Mouse (Mus musculus): ENCODE measurements around the gene Slc9a9.

- TF ChIP-seq CTCF (IDR thresholded peaks at IDR 0.05; ENCODE audit: borderline replicate concordance, insufficient read depth, low read depth, low read length): no peak
- no peak for TF ChIP-seq POLR2A (IDR thresholded peaks at IDR 0.05; ENCODE audit: borderline replicate concordance, insufficient read depth, low read length)
These were observed 226.2 kb downstream of the Slc9a9 start for GRCm38 (mm10) chr9:94895882-94896281.

All from cerebellum, adult 2 months (tissue).